Mouse (Mus musculus) hematopoietic multipotent progenitor cell, adult 10-12 weeks (in vitro differentiated cells): ENCODE data around the gene Tuba1c. TPM values are rescaled to one million over a fixed set of nuclear protein-coding genes. Genes with fewer than 3 reads are reported as not detected.

Source experiments
- polyA plus RNA-seq: library from polyadenylated mRNA; stranded (reverse); fragments of >175 nt; gene quantifications from 2 replicates; pipeline ENCODE4 v1.2.3, GENCODE M21; 2012; ENCODE audit warnings: low replicate concordance

The Tuba1c gene
- 19.2 and 36.8 TPM in 2 replicates for polyA plus RNA-seq

DNA sequence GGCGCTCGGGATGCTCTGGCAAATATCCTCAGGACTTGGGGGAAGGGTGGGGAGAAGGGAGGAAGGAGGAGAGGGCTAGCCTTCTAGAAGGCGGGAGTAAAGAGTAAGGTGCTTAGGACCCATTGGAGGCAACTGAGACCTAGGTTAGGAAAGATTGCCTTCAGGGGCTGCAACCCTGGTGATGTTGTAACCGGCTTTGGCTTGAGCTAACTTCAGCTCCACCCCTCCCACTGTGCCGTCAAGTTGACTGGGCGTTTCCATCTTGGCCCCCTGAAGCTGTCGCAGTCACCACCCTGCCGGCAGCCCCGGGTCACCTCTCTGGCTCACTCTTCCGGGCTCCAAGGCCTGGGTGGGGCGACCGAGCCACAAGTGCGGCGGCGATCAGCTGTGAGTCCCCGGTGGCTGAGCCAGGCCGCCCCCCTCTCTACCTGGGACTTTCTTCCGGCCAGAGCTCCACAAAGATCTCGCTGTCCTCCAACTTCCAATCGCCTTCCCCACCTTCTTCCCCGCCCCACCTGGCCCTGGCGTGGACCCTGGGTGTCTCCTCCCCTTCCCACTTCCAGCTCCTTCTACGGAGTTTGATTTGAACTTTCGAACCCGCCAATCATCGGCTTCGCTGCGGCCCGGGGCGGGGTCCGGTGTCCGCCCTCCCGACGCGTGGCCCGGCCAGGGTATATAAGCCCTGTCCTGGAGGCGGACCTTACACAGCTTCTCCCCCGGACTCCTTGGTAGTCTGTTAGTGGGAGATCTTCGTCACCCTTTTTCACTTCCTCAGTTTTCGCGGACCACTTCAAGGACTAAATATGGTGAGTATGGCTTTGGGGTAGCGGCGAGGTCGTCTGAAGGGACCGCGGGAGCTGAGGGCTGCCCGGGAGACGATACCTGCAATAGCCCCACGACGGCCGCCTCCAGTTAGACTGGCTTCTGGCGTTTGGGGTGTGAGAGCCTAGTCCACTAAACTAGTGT, at the start of gene Tuba1c:
Gene Tuba1c, plus strand, starts transcription at position 273 of the 966 bp plus-strand sequence.

DNA sequence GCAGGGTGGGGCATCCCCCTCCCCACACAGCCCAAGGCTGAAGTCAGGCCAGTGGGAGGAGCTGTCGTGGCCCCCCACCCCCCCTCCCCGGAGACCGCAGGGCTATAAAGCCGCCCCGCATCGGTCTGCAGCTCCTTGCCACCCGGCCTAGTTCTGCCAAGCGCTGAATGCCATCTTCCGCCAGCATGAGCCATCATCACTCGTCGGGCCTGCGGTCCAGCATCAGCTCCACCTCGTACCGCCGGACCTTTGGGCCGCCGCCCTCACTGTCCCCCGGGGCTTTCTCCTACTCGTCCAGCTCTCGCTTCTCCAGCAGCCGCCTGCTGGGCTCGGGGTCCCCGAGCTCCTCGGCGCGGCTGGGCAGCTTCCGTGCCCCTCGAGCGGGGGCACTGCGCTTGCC, 25.3 kb downstream of the Tuba1c start, which contains the start of gene Prph:
Gene Prph, plus strand, starts transcription at position 135 of the 400 bp plus-strand sequence.

GRCm38 (mm10) chr15:99074019-99074599, 44.4 kb downstream of the Tuba1c start, which contains the start of gene Troap:
Gene Troap, plus strand, starts transcription at chr15:99074575.

GRCm38 (mm10) chr15:99087253-99088075, 57.8 kb downstream of the Tuba1c start, which contains the start of gene C1ql4:
Gene C1ql4, minus strand, starts transcription at chr15:99087817.

Other genes starting within 250 kb of the Tuba1c start
- 0.17 TPM in 1 of 2 replicates, not detected in the other for gene Wnt1, start 240.0 kb upstream of the Tuba1c start, polyA plus RNA-seq
- 0.74 and 2.4 TPM in 2 replicates for gene Ddn, start 220.4 kb upstream of the Tuba1c start, polyA plus RNA-seq
- 107 and 148 TPM in 2 replicates for gene Prkag1, start 198.4 kb upstream of the Tuba1c start, polyA plus RNA-seq
- 130 and 222 TPM in 2 replicates for gene Kmt2d, start 158.7 kb upstream of the Tuba1c start, polyA plus RNA-seq
- 2.3 and 3.8 TPM in 2 replicates for gene Rhebl1, start 135.4 kb upstream of the Tuba1c start, polyA plus RNA-seq
- 0.04 and 0.06 TPM in 2 replicates for gene Dhh, start 131.4 kb upstream of the Tuba1c start, polyA plus RNA-seq
- gene Lmbr1l, start 111.7 kb upstream of the Tuba1c start, polyA plus RNA-seq, result 92.1 and 147 TPM in 2 replicates
- 76.8 and 178 TPM in 2 replicates for gene Tuba1b, start 95.3 kb upstream of the Tuba1c start, polyA plus RNA-seq
- 3.9 and 32.9 TPM in 2 replicates for gene Gm49450, start 76.3 kb upstream of the Tuba1c start, polyA plus RNA-seq
- gene Tuba1a, start 76.2 kb upstream of the Tuba1c start, polyA plus RNA-seq, result 16.1 and 19.2 TPM in 2 replicates
- 0.46 and 0.80 TPM in 2 replicates for gene Prph, start 25.3 kb downstream of the Tuba1c start, polyA plus RNA-seq
- gene Troap, start 44.7 kb downstream of the Tuba1c start, polyA plus RNA-seq, result 6.6 and 16.6 TPM in 2 replicates
- gene C1ql4, start 57.9 kb downstream of the Tuba1c start, polyA plus RNA-seq, result 0.33 TPM in 1 of 2 replicates, not detected in the other
- gene Dnajc22, start 63.3 kb downstream of the Tuba1c start, polyA plus RNA-seq, result 0.07 TPM in 1 of 2 replicates, not detected in the other
- 0.77 and 1.1 TPM in 2 replicates for gene Spats2, start 96.0 kb downstream of the Tuba1c start, polyA plus RNA-seq
- 1.5 and 1.7 TPM in 2 replicates for gene Kcnh3, start 195.0 kb downstream of the Tuba1c start, polyA plus RNA-seq
- gene Mcrs1, start 222.1 kb downstream of the Tuba1c start, polyA plus RNA-seq, result 94.4 and 134 TPM in 2 replicates